Mouse (Mus musculus): Measurements from ENCODE around the gene Map2k5.
A peak's percentile ranks its signal among the peaks of the same experiment; 100 is the strongest.

The Map2k5 gene

DNA sequence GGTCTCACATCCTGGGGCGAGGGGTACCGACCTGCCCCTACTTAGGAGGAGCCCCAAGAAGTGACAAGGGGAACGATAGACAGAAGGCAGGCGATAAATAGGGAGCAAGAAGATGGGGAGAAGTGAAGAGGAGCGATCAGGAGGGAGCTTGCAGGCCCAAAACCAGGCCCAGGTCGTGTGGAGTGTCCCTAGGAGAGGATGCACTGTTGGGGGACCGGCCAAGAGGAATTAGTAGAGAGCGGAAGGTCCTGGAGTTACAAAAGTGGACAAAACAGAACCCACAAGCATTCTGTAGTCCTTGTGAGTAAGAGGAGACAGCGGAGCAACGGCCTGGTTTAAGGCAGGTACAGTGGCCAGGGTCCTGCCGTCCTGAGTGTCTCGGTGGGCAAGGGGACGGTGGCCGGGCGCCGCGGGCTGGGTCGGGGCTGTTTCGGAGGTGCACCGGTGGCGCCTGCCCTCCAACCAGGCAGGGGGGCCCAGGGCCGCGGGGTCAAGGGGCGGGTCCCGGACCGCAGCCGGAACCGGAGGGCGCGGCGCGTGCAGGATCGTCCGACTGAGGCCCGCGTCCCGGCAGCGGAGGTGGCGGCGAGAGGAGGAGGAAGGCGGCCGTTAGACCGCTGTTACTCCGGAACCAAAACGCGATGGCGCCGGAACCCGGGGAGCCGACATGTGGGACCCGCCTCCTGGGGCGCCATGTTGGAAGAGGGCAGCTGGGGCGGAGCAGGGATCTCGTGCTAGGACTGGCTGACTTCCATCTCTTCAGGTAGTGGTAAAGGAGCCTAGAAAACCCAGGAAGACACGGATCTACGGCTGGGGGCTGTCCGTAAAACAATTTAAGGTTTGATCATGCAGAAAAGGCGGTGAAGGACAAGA is at the start of gene Map2k5:
Map2k5 (minus strand) TSS at position 633 of the 873 bp plus-strand sequence.
- DNase-seq, result peak; percentile 91

- DNase-seq, result peak; percentile 4
These were observed 43.5 kb upstream of the Map2k5 start for GRCm38 (mm10) chr9:63421096-63421736.

GRCm38 (mm10) chr9:63420396-63420795 is 42.7 kb upstream of the Map2k5 start:
- DNase-seq, result no peak

DNA sequence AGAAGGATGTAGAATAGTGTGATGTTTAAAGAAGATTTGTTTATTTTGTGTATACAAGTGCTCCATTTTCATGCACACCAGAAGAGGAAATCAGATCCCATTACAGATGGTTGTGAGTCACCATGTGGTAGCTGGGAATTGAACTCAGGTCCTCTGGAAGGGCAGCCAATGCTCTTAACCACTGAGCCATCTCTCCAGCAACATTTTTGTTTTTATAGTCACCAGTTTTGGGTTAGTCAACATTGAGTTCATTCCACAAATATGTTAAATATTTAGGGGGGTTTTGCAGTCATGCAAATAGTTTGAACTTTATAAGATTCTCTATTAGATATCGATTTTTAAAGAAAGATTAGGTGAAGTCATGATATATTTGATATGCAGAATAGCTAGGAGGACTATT is 22.5 kb upstream of the Map2k5 start:
- DNase-seq, result no peak

DNA sequence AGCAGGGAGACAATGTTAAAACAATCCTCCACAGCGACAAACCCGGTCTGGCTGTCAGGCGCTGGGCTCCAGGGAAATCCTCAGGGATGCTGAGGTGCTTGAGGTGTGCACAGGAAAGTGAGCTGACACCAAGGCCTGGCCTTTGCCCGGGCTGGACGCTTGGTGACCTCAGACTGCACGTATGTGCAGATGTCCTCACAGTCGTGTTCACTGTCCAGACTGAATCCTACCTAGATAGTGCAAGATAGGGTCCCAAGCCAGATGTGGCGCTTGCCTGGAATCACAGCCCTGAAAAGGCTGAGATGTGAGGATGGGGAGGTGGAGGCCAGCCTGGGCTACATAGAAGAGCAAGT is 21.7 kb upstream of the Map2k5 start:
- DNase-seq, result no peak

- peak; percentile 96 for DNase-seq
These were observed 21.1 kb upstream of the Map2k5 start, which contains the start of gene 2300009A05Rik for GRCm38 (mm10) chr9:63398611-63399462. TSS of gene 2300009A05Rik (minus strand) at chr9:63399246.

GRCm38 (mm10) chr9:63395612-63396011 is 17.9 kb upstream of the Map2k5 start:
- DNase-seq, result no peak

DNA sequence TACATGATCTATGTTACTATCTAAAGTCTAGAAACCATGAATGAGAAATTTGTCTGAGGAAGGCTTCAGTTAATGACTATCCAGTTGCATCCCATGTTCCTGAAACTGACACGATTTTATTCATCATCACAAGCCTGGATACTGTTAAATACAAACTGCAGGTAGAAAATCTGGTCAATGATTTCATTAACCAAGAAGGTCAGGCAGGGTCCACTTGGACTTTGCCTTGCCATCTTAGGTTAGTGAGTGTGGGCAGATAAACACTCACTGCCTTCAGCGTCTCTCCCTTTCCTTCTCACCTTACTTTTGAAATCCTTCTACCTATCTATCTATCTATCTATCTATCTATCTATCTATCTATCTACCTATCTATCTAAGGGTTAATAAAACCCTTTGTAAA is 13.6 kb upstream of the Map2k5 start:
- DNase-seq, result peak; percentile 61

GRCm38 (mm10) chr9:63382761-63383160 is 5.1 kb upstream of the Map2k5 start:
- no peak for DNase-seq

DNA sequence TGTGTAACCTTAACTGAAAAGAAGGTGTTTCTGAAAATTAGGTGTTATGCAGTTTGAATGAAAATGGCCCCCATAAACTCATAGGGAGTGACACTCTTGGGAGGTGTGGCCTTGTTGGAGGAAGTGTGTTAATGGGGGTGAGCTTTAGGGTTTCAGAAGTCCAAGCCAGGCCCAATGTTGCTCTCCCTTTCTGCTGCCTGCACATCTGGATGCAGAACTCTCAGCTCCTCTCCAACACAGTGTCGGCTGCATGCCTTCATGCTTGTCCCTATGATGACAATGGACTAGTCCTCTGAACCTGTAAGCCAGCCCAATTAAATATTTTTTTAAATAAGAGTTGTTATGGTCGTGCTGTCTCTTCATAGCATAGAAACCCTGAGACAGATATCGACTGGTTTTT is 2.6 kb upstream of the Map2k5 start:
- no peak for DNase-seq

- DNase-seq, result no peak
These were observed 472 bp upstream of the Map2k5 start for GRCm38 (mm10) chr9:63378174-63378573.

DNA sequence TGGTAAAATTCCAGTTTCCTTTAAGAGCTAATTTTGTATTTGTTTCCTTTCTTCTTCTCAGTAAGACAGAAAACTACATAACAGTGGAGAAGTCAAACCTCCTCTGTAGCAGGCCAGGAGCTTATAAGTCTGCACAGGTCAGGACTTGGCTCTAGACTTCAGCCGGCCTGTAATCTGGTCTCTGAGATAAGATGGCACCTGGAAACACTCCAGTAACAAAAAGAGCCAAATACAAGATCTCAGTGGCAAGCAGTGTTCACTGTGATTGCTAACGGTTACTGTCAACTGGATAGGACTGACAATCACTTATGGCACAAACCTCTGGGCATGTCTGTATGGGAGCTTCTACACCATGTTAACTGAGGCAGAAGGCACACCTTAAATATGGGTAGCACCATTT is 4.4 kb downstream of the Map2k5 start:
- no peak for DNase-seq

GRCm38 (mm10) chr9:63372541-63372940 is 5.2 kb downstream of the Map2k5 start:
- no peak for DNase-seq

- DNase-seq, result no peak
These were observed 17.3 kb downstream of the Map2k5 start for GRCm38 (mm10) chr9:63360410-63360809.

GRCm38 (mm10) chr9:63359016-63359415 is 18.7 kb downstream of the Map2k5 start:
- DNase-seq, result no peak

DNA sequence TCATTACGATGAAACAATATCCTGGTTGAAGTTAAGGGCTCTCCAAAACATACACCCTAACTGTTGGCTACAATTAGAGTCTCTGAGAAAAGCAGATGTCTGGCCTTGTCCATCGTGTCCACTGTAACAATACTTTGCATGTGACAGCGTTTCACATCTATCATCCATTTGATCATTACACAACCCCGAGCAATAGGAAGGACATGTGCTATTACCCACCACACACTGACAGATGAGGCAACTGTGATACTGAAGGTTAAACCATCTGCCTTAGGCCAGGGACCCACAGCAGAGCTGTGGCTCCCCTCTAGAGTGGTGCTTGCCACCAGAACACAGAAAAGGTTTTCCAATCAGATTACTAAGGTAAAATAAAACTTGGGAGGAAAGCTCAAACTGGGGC is 21.0 kb downstream of the Map2k5 start:
- no peak for DNase-seq

GRCm38 (mm10) chr9:63356278-63356677 is 21.4 kb downstream of the Map2k5 start:
- no peak for DNase-seq

DNA sequence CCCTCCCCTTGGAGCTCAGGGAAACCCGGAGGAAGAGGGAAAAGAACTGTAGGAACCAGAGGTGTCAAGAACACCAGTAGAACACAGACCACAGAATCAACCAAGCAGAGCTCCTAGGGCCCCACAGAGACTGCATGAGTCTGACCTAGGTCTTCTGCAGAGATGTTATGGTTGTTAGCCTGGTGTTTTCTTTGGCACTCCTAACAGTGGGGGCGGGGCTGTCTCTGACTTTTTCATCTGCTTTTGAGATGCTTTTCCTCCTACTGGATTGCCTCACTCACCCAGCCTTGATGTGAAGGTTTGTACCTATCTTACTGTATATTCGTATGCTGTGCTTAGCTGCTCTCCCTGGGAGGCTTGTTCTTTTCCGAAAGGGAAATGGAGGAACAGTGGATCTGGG is 23.5 kb downstream of the Map2k5 start:
- DNase-seq, result peak; percentile 11

GRCm38 (mm10) chr9:63350030-63350429 is 27.7 kb downstream of the Map2k5 start:
- DNase-seq, result no peak

GRCm38 (mm10) chr9:63349241-63349640 is 28.5 kb downstream of the Map2k5 start:
- no peak for DNase-seq

GRCm38 (mm10) chr9:63348146-63348545 is 29.6 kb downstream of the Map2k5 start:
- no peak for DNase-seq

GRCm38 (mm10) chr9:63346029-63346428 is 31.7 kb downstream of the Map2k5 start:
- DNase-seq, result no peak

DNA sequence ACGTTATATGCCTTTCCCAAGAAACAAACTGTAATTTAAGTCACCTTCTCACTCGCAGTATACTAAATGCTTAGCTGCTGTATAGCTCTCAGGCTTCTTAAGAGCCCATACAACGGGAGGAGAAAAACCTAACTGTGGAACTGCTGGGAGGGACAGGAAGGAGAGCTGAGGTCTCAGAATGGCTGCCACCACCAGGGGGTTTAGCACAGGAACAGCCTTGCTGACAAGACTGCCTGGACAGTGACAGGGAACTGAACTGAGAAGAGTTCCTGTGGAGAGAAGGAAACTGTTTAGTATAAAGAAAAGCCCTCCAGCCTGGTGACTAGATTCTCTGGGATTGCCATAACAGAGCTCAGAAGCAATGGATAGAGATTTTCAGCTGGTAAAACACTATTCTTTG is 35.9 kb downstream of the Map2k5 start:
- DNase-seq, result no peak
